Mouse (Mus musculus): ENCODE data around the gene Adi1. TPM values are rescaled to one million over a fixed set of nuclear protein-coding genes. Genes with fewer than 3 reads are reported as not detected.
A peak's percentile ranks its signal among the peaks of the same experiment; 100 is the strongest.

The Adi1 gene
- total RNA-seq, 4 experiments from 2014 or later = 81.5 to 137 (median 98.1) TPM

DNA sequence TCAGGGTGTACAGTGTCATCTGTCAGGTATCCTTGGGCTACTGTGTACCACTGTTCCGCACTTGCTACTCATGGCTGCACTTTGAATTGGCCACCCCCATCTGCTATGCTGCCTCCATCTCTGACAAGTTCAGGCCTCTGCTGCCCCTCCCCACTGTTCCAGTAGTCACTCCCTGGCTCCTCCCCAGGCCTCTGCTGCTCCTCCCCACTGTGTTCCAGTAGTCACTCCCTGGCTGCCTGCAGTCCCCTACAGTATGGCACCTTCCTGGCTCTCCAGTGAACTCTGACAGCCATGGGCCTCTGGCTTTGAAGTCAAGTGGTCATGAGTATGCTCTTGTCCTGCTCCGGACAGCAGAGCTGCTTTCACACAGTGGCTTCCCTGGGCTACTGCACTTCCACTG, 19.2 kb downstream of the Adi1 start:
- DNase-seq (ENCODE audit: low spot score in 2 of 2) = no peak

DNA sequence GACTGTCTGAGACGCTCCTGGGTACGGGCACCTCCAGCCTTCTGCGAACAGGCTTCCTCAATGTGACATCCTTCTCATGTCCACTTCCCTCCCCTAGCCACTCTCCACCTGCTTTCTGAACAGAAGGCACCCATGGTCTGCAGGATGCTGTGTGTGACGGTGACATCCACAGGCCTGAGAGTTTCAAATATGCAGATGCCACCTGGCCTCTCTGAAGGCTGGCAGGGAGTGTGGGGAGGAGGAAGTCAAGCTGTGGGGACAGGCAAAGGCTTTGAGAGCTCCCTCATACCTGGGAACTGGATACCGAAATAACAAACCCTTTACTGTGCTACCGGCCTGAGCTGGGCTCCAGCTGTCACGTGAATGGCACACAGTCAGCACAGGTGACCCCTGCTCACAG, 19.7 kb downstream of the Adi1 start:
- no peak for DNase-seq (ENCODE audit: low spot score in 2 of 2)

DNA sequence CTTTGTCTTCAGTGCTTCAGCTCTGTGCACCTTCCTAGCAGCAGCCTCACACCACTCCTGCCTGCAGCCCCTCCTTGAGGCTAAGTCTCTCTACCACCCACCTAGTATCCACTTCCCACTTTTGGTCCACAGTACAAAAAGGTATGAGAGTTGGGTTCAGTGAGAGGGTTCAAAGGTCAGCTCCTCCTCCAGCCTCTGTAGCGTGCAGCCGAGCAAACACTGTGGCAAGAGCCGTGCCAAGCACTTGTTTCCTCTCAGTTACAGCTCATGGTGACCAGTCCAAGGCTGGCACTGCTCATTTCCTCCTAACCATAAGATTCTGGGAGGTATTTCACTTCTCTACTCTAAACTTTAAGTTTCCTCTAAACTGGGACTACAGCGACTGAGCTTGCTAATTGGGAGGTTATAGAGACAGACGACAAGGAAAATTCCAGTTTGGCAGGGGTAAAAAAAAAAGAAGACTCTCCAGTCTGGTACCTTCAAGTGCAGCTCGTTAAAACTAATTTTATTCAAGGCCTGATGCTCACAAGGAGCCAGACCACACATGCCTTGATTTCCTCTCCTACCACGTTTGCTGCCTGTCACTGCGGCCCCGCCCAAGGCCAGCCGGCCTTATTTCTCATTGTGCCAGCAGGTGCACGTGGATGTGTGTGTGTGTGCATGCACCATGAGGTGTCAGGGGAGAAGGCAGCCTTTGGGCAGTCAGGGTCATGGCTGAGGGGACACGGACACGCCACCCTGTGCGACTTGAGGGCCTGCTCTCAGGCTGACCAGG, 23.0 kb downstream of the Adi1 start:
- DNase-seq (ENCODE audit: low spot score in 2 of 2) = no peak

DNA sequence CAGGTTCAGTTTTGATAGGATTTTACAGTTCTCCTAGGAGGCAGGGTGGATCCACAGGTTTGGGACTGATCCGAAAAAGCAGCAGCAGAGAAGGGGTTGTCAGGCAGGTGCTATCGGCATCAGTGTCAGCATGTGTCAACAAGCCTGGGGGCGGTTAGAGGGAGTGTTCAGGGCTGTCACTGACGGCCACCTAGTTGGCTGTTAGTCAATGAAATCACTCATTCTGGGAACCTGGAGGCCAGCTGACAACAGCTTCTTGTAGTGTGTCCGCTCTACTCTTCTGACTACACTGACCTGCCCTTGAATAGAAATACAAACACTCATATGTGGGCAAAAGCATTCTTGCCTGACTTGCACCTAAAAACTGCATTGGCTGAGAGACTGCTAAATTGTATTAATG, 24.1 kb downstream of the Adi1 start:
- DNase-seq (ENCODE audit: low spot score in 2 of 2) = no peak

DNA sequence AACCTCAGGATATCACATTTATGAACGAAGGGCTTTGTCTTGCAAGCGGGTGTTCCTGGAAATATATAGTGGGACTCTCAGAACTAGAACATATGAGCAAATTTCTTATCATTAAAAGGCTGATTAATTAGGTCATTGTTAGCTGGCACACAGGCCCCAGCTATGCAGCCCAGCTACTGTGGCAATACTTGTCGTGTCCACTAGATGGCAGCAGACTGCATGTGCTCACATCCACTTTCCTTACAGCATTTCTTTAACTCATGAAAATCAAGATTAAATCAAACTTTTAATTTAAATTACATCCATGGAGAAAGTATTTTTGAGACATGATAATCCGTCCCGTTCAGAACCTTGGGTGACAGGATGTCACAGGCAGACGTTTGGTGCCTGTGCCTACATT, 24.6 kb downstream of the Adi1 start:
- peak; percentile 37 to 40 for DNase-seq (ENCODE audit: low spot score in 2 of 2)

DNA sequence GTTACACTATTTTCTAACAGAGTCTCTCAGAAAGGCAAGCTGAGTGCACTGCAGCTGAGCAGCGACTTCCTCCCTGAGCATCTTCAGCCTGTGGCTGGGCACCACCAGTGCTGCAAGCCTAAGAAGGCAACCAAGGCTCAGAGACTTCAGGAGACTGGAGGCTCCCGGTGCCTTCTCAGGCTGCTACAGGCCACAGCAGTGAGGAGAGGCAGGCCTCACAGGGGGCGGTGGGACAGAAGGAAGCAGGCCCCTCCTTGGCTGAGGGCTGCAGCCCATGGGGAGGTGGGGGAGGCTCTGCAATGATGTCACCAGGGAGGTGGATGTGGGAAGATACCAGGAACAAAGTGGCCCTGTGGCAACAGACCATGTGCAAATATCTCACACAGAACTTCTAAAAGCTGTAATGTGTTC, 25.1 kb downstream of the Adi1 start:
- DNase-seq (ENCODE audit: low spot score in 2 of 2) = no peak

DNA sequence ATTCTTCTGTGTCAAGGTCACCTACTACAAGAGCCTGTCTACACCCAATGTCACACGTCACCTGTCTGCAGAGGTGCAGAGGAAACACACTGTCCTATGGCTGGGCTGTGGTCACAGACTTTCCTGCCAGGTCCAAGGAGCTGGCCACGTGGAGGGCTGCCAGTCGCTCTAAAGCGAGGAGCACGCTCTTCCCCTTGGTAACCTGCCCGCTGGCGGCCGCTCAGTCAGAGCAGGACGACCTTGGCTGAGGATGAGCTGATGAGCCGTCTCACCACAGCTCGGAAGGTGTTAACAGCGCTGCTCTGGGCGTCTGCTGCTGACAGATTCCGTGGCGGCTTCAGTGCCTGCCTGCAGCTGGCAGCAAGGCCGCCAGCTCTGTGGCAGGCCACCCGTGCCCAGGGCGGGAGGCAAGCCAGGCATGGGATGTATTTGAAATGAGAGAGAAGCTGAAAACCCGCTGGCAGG, 25.6 kb downstream of the Adi1 start:
- peak; percentile 82 to 89 for DNase-seq (ENCODE audit: low spot score in 2 of 2)

DNA sequence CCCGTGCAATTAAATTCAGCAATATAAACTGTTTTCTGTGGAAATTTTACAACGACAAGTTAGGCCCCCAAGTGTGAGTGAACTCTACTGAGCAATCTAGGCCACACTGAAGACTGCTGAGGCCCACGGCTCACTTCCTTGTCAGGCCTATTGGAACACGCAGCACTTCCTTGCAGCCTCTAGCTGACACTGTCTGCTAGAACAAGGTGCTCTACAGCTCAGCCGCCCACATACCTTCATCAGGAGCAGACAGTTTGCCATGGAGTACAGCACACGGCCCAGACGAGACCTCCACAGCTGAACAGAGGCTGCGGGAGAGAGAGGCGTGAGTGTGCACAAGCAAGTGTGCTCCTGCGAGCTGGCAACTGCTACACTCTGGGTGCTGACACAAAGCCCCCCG, 26.3 kb downstream of the Adi1 start:
- no peak for DNase-seq (ENCODE audit: low spot score in 2 of 2)

DNA sequence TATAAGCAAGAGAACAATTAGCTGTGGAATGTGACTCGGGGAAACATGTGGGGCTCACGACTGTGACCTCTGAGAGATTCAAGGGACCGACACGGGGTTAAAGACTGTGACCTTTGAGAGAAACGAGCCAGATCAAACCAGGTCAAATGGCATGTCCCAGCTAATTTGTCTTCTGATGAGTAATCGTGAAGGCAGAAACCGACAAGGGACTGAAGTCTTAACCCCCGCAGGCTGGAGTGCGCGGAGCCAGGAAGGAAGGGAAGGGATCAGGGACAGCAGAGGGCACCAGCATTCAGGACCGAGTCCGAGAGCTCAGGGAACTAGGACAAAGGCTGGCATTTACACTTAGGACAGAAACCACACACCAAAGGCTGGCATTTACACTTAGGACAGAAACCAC, 29.4 kb downstream of the Adi1 start:
- no peak for DNase-seq (ENCODE audit: low spot score in 2 of 2)

DNA sequence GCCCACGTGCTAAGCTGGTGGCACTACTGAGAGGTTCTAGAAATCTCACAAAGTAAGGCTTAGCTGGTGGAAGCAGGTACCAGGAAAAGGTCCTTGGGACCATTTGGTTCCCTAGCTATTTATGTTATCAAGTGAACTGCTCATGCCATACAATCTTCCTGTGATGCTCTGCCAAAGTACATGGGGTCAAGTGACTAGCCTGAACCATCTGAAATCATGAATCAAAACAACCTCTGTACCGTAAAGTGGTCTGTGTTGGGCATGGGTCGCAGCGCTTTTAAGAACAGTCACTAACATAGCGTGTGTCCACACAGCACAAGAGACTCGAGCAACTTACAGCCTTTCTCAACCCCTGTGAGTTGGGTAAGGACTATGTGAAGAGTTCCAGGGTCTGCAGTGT, 30.2 kb downstream of the Adi1 start:
- no peak for DNase-seq (ENCODE audit: low spot score in 2 of 2)

DNA sequence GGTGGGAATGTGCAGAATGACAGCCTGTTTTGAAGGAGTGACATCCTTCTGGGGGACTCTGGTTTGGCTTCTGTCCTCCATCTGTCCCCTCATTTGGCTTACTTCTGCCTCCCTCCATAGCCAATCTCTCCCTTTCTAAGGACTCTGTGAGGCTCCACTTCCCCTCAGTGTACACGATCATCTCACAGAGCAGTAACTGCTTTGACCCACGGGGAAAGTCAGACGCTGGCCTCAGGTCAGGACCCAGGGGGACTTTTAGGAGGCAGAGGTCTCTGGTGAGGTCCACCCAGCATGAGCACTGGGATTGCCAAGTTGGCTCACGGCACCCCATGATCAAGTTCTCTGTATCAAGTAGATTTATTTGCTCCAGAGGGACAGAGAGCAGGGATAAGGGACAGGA, 33.1 kb downstream of the Adi1 start:
- DNase-seq (ENCODE audit: low spot score in 2 of 2) = no peak

DNA sequence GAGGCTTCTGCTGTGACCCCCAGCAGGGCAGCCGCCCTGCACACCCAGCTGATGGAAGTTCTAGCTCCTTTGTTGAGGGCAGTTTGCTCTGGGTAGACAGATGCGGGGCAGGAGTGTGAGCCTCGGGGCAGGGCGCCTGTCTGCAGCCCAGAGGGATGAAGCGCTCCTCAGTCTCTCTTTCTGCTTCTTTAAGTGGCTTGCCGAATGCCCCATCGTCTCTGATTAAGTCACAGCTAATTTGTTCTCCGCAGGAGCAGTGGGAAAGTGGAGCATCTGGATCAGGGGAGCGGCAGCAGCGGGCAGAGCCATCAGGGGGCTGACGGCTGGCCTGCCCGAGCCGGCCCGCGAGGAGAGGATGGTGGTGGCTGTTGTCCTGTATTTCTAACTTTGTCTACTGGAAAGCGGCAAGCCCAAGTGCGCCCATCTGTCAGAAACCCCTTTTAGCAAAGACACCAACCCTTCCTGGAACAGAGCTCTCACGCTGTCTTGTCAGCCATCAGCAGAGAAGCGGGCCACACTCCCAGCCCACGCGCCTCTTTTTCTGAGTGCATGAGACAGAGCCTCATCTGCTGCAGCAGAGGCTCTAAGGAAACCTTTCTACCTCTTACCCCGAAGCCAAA, 35.6 kb downstream of the Adi1 start:
- no peak for DNase-seq (ENCODE audit: low spot score in 2 of 2)

DNA sequence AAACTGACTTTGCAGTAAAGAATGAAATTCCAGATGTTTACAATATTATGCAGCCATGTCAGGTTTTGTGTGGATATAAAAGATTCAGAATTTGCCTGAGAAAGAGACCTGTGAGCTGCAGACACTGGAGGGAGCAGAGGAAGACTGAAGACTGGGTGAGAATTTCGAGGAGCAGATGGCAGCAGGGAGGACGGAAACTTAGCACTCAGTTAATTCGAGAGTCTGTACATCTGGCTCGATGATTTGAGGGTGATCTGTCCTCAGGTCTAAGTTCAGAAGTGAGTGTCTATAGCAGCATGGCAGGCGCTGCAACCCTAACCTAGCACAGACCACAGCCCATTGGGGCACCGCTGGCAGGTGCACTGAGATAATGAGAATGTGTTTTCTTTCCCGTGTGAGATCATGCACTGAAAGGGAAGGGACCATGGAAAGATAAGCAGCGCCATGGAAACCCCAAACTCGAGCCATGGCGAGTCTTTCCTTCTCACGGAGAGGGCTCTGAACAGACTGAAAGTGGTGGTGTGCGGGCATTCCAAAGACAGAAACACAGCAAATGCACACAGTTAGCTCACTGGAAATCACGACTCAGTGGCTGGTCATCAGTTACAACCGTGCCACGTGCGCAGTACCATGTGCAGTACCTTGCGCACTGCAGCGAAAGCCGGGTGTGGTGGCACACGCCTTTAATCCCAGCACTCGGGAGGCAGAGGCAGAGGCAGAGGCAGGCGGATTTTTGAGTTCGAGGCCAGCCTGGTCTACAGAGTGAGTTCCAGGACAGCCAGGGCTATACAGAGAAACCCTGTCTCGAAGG, 40.0 kb downstream of the Adi1 start:
- no peak for DNase-seq (ENCODE audit: low spot score in 2 of 2)

DNA sequence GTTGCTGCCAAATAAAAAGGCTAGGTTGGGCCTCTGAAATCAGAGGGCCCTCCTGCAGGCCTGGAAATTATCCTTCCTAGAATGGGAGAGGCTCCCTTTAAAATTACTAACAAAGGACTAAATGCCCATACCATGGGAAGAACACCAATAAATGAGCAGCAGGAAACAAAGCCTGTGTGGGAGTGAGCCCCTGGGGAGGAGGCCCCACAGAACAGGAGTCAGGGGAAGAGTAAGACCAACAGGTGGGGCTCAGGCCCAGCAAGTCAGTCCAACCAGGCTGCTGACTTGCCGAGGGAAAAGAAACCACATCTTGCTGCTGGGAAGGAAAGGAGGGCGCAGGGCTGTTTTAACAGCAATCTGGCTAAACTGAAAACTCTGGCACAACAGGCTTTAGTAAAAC, 42.0 kb downstream of the Adi1 start:
- no peak for DNase-seq (ENCODE audit: low spot score in 2 of 2)

DNA sequence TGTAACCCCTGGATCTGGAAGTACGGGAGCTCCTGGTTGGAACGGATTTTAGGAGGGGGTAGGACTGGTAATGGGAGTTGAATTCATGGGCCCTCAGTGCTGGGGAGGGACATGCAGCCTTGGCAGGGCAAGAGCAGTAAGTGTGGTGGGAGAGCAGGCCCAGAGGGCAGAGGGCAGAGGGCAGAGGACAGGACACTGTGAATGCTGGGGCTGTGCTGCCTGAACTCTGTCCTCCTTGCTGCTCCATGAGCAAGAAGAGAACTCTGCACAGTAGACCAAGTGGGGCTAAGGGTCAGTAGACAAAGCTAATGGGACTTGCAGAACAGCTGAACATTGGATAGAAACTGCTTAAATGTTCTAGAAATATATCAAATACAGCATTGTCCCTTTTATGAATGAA, 43.1 kb downstream of the Adi1 start:
- no peak for DNase-seq (ENCODE audit: low spot score in 2 of 2)

DNA sequence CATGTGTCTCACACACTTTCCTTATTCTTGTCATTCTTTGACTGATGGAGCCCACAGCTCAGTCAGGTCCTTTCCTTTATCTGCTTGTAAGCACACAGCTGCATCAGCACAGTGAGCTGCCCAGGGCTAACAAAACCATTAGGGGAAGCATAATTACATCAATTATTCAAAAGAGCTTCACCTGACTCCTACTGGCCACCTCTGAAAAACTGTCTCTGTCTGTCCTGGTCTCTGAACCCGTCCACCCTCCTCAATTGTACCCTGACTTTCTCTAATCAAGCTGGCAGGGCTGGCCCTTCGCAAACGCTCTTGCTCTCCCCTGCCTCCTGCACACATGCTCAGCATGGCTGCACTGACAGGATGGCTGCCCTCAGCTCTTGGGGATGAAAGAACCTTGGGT, 49.3 kb downstream of the Adi1 start:
- DNase-seq (ENCODE audit: low spot score in 2 of 2) = no peak

DNA sequence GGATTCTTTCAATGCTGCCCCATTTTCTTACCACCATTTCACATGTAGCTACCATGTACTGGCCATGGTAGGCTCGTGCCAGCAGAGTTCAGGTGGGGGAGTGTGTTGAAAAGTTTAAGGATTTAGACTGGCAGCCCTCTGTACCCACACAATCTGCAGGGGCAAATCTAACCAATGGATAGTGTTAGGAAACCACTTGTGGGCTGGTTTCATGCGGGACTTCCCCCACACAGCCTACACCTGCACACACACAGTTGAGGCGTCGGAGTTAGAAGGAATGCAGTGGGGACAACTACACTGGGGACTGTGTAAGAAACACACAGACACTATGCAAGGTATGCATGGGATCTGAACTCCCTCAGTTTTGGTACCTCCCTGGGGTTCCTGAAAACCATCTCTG, 51.2 kb downstream of the Adi1 start:
- DNase-seq (ENCODE audit: low spot score in 2 of 2) = no peak

DNA sequence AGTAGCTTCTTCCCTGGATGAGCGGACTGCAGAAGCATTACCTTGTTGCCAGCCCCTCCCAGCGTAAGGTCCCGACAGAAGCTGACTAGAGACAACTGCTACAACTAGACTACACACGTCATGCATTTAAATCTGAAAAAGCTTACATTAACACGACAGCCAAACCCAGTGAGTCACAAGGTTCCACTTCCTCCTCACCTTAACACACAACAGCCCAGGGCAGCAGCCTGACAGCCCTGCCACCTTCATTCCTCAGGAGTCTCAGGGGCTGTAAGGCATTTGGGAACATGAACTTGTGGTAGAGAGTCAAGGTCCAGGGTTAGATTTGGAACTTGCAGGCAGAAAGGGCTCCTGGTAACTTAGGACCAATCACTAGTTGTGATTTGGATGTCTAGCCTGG, 52.0 kb downstream of the Adi1 start:
- DNase-seq (ENCODE audit: low spot score in 2 of 2) = no peak
